Mouse (Mus musculus): ENCODE data around the gene Trim62. TPM values are rescaled to one million over a fixed set of nuclear protein-coding genes. Genes with fewer than 3 reads are reported as not detected.

Trim62 gene
- polyA plus RNA-seq, 1 experiment from 2014 or later = 3.6 TPM

- Histone ChIP-seq H3K9me3 (ENCODE audit: control insufficient read depth, low read length) (no peaks in the 10 kb centered on the region), H3K4me2 (ENCODE audit: low read length) (no peak overlapping the region), H3K4me3 (ENCODE audit: control insufficient read depth in 1 of 2, insufficient read depth in 1 of 2, low read depth in 1 of 2, low read length in 2 of 2) (no peak overlapping the region), H3K4me1 (ENCODE audit: control insufficient read depth in 2 of 2, insufficient read depth in 2 of 2, low read length in 2 of 2) (peaks cover 0 to 3% of the 10 kb centered on the region in 2 experiments; a peak in 2 of 4 replicates), H3K27ac (replicated peaks in 1 of 2; ENCODE audit: control insufficient read depth in 1 of 2, insufficient read depth in 1 of 2, low read depth in 2 of 2, low read length in 2 of 2) (no peak overlapping the region), H3K36me3 (ENCODE audit: control insufficient read depth, insufficient read depth, low read length) (no peaks in the 10 kb centered on the region), H3K27me3 (ENCODE audit: control insufficient read depth, insufficient read depth, low read length) (no peaks in the 10 kb centered on the region), H3K9ac (ENCODE audit: low read length) (no peak overlapping the region)
- 30% methylated on average over 6 of the region's 6 CpGs for WGBS
- no peak for ATAC-seq (ENCODE audit: insufficient number of reproducible peaks, insufficient read depth, low FRiP score, low read depth)
Measured at GRCm38 (mm10) chr4:128948137-128948674, 64.8 kb downstream of the Trim62 start.

GRCm38 (mm10) chr4:128949470-128950005 is 66.2 kb downstream of the Trim62 start:
- Histone ChIP-seq H3K27ac (replicated peaks in 1 of 2; ENCODE audit: control insufficient read depth in 1 of 2, insufficient read depth in 1 of 2, low read depth in 2 of 2, low read length in 2 of 2) (no peak overlapping the region), H3K4me3 (ENCODE audit: control insufficient read depth in 1 of 2, insufficient read depth in 1 of 2, low read depth in 1 of 2, low read length in 2 of 2) (no peak overlapping the region), H3K9me3 (ENCODE audit: control insufficient read depth, low read length) (no peaks in the 10 kb centered on the region), H3K9ac (ENCODE audit: low read length) (no peak overlapping the region), H3K4me1 (ENCODE audit: control insufficient read depth in 2 of 2, insufficient read depth in 2 of 2, low read length in 2 of 2) (peaks cover 0 to 3% of the 10 kb centered on the region in 2 experiments; a peak in 2 of 4 replicates), H3K4me2 (ENCODE audit: low read length) (no peak overlapping the region), H3K36me3 (ENCODE audit: control insufficient read depth, insufficient read depth, low read length) (no peaks in the 10 kb centered on the region), H3K27me3 (ENCODE audit: control insufficient read depth, insufficient read depth, low read length) (no peaks in the 10 kb centered on the region)
- ATAC-seq (ENCODE audit: insufficient number of reproducible peaks, insufficient read depth, low FRiP score, low read depth) = no peak
- WGBS = 33% methylated on average over 15 of the region's 15 CpGs

GRCm38 (mm10) chr4:128950461-128950860 is 67.1 kb downstream of the Trim62 start:
- Histone ChIP-seq H3K4me3 (ENCODE audit: control insufficient read depth in 1 of 2, insufficient read depth in 1 of 2, low read depth in 1 of 2, low read length in 2 of 2) (no peak overlapping the region), H3K9ac (ENCODE audit: low read length) (no peak overlapping the region), H3K4me2 (ENCODE audit: low read length) (no peak overlapping the region), H3K27ac (replicated peaks in 1 of 2; ENCODE audit: control insufficient read depth in 1 of 2, insufficient read depth in 1 of 2, low read depth in 2 of 2, low read length in 2 of 2) (no peak overlapping the region), H3K27me3 (ENCODE audit: control insufficient read depth, insufficient read depth, low read length) (no peaks in the 10 kb centered on the region), H3K36me3 (ENCODE audit: control insufficient read depth, insufficient read depth, low read length) (no peaks in the 10 kb centered on the region), H3K9me3 (ENCODE audit: control insufficient read depth, low read length) (no peaks in the 10 kb centered on the region), H3K4me1 (ENCODE audit: control insufficient read depth in 2 of 2, insufficient read depth in 2 of 2, low read length in 2 of 2) (peaks cover 0 to 3% of the 10 kb centered on the region in 2 experiments; a peak in 2 of 4 replicates)
- 82% methylated on average over 5 of the region's 5 CpGs for WGBS
- no peak for ATAC-seq (ENCODE audit: insufficient number of reproducible peaks, insufficient read depth, low FRiP score, low read depth)

GRCm38 (mm10) chr4:128953851-128954250 is 70.5 kb downstream of the Trim62 start:
- Histone ChIP-seq H3K4me2 (ENCODE audit: low read length) (no peak overlapping the region), H3K4me3 (ENCODE audit: control insufficient read depth in 1 of 2, insufficient read depth in 1 of 2, low read depth in 1 of 2, low read length in 2 of 2) (no peak overlapping the region), H3K9me3 (ENCODE audit: control insufficient read depth, low read length) (no peaks in the 10 kb centered on the region), H3K4me1 (ENCODE audit: control insufficient read depth in 2 of 2, insufficient read depth in 2 of 2, low read length in 2 of 2) (peaks cover 13 to 16% of the 10 kb centered on the region in 2 experiments), H3K27me3 (ENCODE audit: control insufficient read depth, insufficient read depth, low read length) (no peaks in the 10 kb centered on the region), H3K27ac (replicated peaks in 1 of 2; ENCODE audit: control insufficient read depth in 1 of 2, insufficient read depth in 1 of 2, low read depth in 2 of 2, low read length in 2 of 2) (no peak overlapping the region), H3K9ac (ENCODE audit: low read length) (no peak overlapping the region), H3K36me3 (ENCODE audit: control insufficient read depth, insufficient read depth, low read length) (no peaks in the 10 kb centered on the region)
- 74% methylated on average over 5 of the region's 5 CpGs for WGBS
- ATAC-seq (ENCODE audit: insufficient number of reproducible peaks, insufficient read depth, low FRiP score, low read depth) = no peak

GRCm38 (mm10) chr4:128957155-128957911 is 74.0 kb downstream of the Trim62 start:
- Histone ChIP-seq H3K27ac (replicated peaks in 1 of 2; ENCODE audit: control insufficient read depth in 1 of 2, insufficient read depth in 1 of 2, low read depth in 2 of 2, low read length in 2 of 2) (peak overlapping the region; percentile 65 to 66), H3K4me3 (ENCODE audit: control insufficient read depth in 1 of 2, insufficient read depth in 1 of 2, low read depth in 1 of 2, low read length in 2 of 2) (no peak overlapping the region), H3K9me3 (ENCODE audit: control insufficient read depth, low read length) (no peaks in the 10 kb centered on the region), H3K9ac (ENCODE audit: low read length) (no peak overlapping the region), H3K27me3 (ENCODE audit: control insufficient read depth, insufficient read depth, low read length) (peaks cover 10% of the 10 kb centered on the region), H3K36me3 (ENCODE audit: control insufficient read depth, insufficient read depth, low read length) (no peaks in the 10 kb centered on the region), H3K4me1 (ENCODE audit: control insufficient read depth in 2 of 2, insufficient read depth in 2 of 2, low read length in 2 of 2) (peaks cover 16 to 19% of the 10 kb centered on the region in 2 experiments), H3K4me2 (ENCODE audit: low read length) (0 out of 2 replicates have a peak overlapping the region, but pooled peaks have one; percentile 2)
- peak; percentile 37; the same call in 1 of the 2 replicates for ATAC-seq (ENCODE audit: insufficient number of reproducible peaks, insufficient read depth, low FRiP score, low read depth)
- 31% methylated on average over 11 of the region's 11 CpGs for WGBS

- H3K4me1 ChIP-seq (ENCODE audit: control insufficient read depth in 2 of 2, insufficient read depth in 2 of 2, low read length in 2 of 2) = peaks cover 18 to 22% of the 10 kb centered on the region in 2 experiments
- H3K27ac ChIP-seq (replicated peaks in 1 of 2; ENCODE audit: control insufficient read depth in 1 of 2, insufficient read depth in 1 of 2, low read depth in 2 of 2, low read length in 2 of 2) = peak overlapping the region; percentile 65 to 66
- H3K9me3 ChIP-seq (ENCODE audit: control insufficient read depth, low read length) = no peaks in the 10 kb centered on the region
- H3K4me3 ChIP-seq (ENCODE audit: control insufficient read depth in 1 of 2, insufficient read depth in 1 of 2, low read depth in 1 of 2, low read length in 2 of 2) = no peak overlapping the region
- no peak for ATAC-seq (ENCODE audit: insufficient number of reproducible peaks, insufficient read depth, low FRiP score, low read depth)
- H3K9ac ChIP-seq (ENCODE audit: low read length) = no peak overlapping the region
- 76% methylated on average over 11 of the region's 11 CpGs for WGBS
- H3K4me2 ChIP-seq (ENCODE audit: low read length) = no peak overlapping the region
- no peaks in the 10 kb centered on the region for H3K36me3 ChIP-seq (ENCODE audit: control insufficient read depth, insufficient read depth, low read length)
- peaks cover 10% of the 10 kb centered on the region for H3K27me3 ChIP-seq (ENCODE audit: control insufficient read depth, insufficient read depth, low read length)
Measured at GRCm38 (mm10) chr4:128958156-128958555, 74.8 kb downstream of the Trim62 start.

- Histone ChIP-seq H3K9ac (ENCODE audit: low read length) (no peak overlapping the region), H3K27me3 (ENCODE audit: control insufficient read depth, insufficient read depth, low read length) (peaks cover 10% of the 10 kb centered on the region), H3K27ac (replicated peaks in 1 of 2; ENCODE audit: control insufficient read depth in 1 of 2, insufficient read depth in 1 of 2, low read depth in 2 of 2, low read length in 2 of 2) (no peak overlapping the region), H3K4me3 (ENCODE audit: control insufficient read depth in 1 of 2, insufficient read depth in 1 of 2, low read depth in 1 of 2, low read length in 2 of 2) (no peak overlapping the region), H3K4me2 (ENCODE audit: low read length) (no peak overlapping the region), H3K4me1 (ENCODE audit: control insufficient read depth in 2 of 2, insufficient read depth in 2 of 2, low read length in 2 of 2) (peaks cover 18 to 22% of the 10 kb centered on the region in 2 experiments), H3K9me3 (ENCODE audit: control insufficient read depth, low read length) (no peaks in the 10 kb centered on the region), H3K36me3 (ENCODE audit: control insufficient read depth, insufficient read depth, low read length) (no peaks in the 10 kb centered on the region)
- ATAC-seq (ENCODE audit: insufficient number of reproducible peaks, insufficient read depth, low FRiP score, low read depth) = no peak
- WGBS = 68% methylated on average over 8 of the region's 8 CpGs
Measured at GRCm38 (mm10) chr4:128958849-128959248, 75.5 kb downstream of the Trim62 start.

Measured in heart, embryonic 14.5 days (tissue).